Mouse (Mus musculus) kidney, adult 2 months (tissue): ENCODE results near the gene Gltpd2.

Source experiments
- CTCF ChIP-seq: fragments of 200-500 bp; conservative IDR thresholded peaks from 2 replicates; pipeline ENCODE4 v1.5.1; 2011; ENCODE audit warnings: low read depth, mild to moderate bottlenecking, control low read depth, low read length, moderate library complexity, mixed read lengths; ENCODE audit not compliant: insufficient read depth, insufficient read length
- POLR2A ChIP-seq: fragments of 200-500 bp; IDR thresholded peaks from one replicate; pipeline ENCODE4 v1.6.1; 2011; ENCODE audit warnings: low read depth, low read length, control low read depth

DNA sequence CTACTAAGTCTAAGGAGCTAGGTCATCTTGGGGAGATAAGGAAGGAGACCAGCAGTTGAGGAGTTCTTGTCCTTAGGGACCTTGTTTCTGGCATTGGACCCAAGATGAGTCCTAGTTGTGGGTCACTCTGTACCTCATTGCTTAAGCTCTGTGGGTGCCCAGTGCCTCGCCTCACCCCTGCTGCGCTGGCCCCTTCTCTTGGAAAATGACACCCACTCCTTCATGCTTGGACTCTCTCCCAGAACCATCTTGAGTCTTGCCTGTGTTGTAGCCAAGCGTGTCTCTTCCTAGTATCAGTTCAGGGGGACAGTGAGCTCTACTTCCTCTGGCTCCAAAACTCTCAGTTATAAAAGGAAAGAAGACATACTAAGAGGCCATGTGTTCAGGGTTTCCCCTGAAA lies 29.9 kb upstream of the Gltpd2 start:
- TF ChIP-seq POLR2A (no peak), CTCF (no peak)
